Mouse (Mus musculus) c-Kit-negative CD71-positive TER-119-positive erythroid progenitor cells, embryonic 14.5 days (primary cell): Measurements from ENCODE around the gene Ccdc65.
"Not testable (repeated sequence)": the region's sequence is repeated elsewhere in the genome, so short reads cannot be mapped to it uniquely, and the experiment has no call there.

Experiments used
- DNase-seq: peaks from one replicate; pipeline ENCODE4 v3.0.0-alpha.2; 2013; ENCODE audit warnings: low read depth, low spot score

Ccdc65 gene

DNA sequence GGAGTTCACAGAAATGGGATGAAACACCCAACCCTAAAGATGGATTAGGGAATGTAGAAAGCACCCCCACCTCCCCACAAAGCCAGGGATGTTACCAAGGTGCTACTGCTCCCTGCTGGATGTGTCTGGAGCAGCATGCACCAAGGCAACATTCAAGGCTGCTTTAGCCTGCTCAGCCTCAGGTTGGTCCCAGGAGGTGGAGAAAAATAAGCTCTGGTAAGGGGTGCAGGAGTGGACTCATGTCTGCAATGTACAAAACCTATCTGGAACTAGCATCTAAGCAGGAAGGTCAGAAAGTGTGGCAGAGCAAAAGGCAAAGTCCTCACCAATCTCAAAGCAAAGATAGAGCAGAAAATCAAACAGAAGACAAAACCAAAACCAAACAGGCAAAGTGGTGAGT lies 29.9 kb downstream of the Ccdc65 start:
- DNase-seq: no peak

DNA sequence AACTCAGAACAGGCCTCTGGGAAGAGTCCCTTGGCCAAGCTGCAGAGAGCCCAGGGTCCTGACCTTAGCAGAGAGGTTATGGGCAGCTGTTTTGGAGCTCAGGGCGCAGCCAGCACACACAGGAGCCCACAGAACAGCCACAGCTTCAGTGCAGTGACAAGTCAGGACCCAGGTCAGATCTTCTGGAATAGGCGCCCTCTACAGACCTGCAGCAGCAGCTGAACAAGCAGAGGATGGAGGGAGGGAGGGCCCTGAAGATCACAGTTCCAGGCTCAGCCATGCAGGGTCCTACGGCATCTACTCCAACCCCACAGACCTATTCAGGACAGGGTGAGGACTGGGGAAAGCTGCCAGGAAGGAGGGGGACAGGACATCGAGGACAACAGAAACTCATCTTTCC lies 30.8 kb downstream of the Ccdc65 start:
- no peak for DNase-seq

DNA sequence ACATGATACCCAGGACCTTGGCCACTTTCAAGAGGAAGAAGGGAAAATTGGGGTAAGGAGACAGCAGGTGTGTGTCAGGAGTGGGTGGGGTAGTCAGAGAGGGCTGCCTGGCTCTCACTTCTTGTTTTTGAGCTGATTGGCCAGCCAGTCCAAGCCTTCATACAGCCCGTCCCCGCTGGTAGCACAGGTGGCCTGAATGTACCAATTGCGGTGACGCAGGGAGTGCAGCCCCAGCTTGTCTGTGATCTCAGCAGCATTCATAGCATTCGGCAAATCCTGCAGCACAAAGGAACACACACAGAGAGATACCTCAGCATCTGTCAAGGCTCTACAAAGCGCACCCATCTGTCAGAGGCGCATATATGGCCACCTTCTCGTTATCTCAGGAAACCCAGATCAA lies 32.2 kb downstream of the Ccdc65 start:
- DNase-seq: no peak

DNA sequence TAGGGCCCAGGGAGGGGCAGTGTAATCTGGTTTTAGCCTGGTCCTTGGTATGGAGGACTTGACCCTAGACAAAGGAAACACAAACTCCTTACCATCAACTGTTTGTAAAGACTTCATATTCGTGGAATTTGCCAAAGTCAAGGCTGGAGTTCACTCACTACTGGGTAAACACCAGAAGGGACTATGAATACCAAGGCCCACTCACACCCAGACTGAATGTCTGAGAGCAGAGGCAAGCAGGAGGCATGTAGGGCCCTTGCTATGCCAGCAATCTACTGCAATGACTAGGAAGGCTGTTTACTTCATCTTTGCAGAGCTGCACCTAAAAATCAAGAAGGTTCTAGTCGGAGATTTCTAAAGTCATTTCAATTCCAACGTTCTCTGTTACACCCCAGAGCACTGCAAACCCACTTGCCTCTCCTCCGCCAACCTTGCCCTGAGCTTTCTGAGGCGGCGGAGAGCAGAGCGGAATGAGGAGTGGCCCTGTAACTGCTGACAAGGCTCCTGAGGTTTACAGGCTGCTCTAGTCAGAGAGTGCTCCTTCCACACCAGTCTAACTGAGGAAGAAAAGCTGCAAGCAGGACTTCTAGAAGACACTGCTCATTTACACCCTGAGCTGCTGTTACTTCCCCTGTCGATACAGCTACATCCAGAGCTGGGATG lies 34.9 kb downstream of the Ccdc65 start:
- no peak for DNase-seq

DNA sequence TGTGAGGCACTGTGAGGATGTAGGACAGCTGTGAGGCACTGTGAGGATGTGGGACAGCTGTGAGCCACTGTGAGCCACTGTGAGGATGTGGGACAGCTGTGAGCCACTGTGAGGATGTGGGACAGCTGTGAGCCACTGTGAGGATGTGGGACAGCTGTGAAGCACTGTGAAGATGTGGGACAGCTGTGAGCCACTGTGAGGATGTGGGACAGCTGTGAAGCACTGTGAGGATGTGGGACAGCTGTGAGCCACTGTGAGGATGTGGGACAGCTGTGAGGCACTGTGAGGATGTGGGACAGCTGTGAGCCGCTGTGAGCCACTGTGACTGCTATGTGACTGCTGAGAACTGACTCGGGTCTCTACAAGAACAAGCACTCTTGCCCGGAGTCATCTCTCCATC lies 35.9 kb downstream of the Ccdc65 start:
- not testable (repeated sequence) for DNase-seq

DNA sequence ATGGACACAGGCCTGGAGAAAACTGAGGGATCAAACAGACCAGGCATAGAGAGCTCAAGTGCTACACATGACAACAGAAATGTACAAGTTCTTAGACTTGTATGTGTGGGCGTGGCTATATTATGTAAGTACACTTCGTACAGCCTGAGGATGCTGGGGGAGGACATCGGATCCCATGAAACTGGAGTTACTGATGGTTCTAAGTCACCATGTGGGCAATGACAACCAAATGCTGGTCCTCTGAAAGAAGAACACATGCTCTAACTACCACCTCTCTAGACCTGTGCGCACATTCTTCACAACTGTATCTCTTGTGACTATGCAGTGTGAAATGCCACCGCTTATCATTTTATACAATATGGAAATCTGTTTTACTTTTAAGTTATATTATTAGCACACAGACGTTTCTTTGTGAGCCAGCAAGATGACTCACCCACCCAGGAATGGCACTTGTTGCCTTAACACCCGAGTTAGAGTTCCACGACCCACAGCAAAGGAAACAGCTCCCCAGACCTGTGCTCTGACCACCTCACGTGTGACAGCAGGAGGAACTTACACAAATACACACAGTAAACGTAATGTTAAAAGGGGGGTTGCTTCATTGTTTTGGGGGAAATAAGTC lies 38.4 kb downstream of the Ccdc65 start:
- DNase-seq: no peak

- DNase-seq: no peak
Observed at GRCm38 (mm10) chr15:98747296-98747695, 39.3 kb downstream of the Ccdc65 start.

DNA sequence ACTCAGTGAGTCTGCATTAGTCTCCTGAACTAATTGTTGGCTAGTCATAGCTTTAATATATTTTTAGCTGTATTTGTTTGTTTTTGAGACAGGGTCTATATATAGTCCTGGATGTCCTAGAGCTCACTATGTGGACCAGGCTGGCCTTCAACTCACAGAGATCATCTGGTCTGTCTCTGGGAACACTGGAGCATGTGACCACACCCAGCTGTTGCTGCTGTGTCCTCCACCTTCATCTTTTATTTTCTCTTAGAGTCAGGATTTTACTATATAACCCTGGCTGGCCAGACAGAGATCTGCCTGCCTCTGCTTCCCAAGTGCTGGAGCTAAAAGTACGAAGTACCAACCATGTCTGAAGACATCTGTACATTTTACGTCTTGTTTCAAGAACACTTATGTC lies 41.1 kb downstream of the Ccdc65 start:
- DNase-seq: no peak

DNA sequence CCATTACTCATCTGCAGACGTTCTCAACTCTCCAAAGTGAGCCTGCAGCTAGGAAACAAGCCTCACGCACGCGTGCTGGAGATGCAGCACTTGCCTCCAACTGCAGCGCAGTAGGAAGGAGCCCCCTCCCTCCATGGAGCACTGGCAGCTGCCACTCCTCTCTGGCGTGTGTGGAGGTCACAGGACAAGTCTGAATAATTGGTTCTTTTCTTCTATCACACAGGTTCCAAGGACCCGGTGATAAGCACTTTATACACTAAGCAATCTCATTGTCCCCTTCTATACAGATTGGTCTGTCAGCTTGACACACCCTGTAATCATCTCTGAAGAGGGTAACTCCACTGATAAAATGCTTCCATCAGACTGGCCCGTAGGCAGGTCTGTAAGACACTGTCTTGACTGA lies 45.0 kb downstream of the Ccdc65 start:
- DNase-seq: no peak

DNA sequence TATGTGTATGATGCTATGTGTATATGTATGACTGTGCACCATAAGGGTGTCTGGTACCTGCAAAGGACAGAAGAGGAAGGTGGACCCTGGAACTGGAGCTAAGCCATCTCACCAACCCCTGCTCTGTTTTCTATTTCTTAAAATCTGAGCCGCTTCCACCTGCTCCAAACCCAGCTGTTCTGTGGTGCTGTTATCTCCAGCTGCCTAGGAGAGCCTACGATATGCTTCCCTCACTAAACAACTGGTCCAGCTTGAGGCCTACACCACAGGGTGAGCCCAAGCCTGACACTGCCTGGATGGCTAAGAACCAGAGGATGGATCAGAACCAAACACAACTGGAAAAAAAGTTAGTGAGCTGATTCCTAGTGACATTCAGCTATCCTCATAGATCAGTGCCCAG lies 46.1 kb downstream of the Ccdc65 start:
- no peak for DNase-seq

DNA sequence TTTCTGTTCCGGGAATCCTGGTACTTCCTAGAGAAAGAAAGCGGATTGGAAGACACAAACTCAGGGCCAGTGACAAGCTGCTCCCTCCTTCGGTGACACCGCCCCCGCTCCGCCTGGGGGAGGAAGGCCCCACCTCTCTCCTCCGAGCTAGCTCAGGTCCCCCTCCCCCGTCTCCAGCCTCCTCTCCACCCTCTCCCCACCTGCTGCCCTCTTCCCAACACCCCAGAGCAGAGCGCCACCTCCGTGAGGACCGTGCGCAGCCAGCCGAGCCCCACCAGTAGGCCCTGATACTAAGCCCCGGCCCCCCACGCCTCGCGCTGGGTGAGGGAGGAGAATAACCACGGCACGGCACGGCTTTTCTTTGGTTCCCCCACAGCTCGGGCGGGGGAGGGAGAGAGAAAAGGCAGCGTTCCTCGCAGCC lies 54.2 kb downstream of the Ccdc65 start:
- DNase-seq: no peak

- DNase-seq: peak; percentile 39
Observed at GRCm38 (mm10) chr15:98762670-98763529, 54.9 kb downstream of the Ccdc65 start, which contains the start of gene Arf3. Gene Arf3 (minus strand): TSS chr15:98763214.

DNA sequence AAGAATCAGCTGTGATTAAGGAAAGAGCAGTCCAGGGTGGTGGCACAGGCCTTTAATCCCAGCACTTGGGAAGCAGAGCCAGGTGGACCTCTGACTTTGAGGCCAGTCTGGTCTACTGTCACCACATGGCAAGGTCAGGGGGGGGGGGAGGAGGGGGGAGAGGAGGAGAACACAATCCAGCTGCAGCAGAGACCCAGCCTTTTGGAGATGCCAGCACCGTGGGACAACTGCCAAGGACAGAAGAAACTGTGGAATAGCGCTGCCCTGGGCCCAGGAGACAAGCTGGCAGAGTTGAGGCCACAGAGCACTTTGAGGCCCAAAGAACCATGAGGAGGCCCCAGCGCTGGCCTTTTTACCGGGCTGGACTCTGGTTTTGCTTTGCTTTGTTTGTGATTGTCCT lies 57.9 kb downstream of the Ccdc65 start:
- no peak for DNase-seq

- no peak for DNase-seq
Observed at GRCm38 (mm10) chr15:98768259-98768658, 60.3 kb downstream of the Ccdc65 start.

DNA sequence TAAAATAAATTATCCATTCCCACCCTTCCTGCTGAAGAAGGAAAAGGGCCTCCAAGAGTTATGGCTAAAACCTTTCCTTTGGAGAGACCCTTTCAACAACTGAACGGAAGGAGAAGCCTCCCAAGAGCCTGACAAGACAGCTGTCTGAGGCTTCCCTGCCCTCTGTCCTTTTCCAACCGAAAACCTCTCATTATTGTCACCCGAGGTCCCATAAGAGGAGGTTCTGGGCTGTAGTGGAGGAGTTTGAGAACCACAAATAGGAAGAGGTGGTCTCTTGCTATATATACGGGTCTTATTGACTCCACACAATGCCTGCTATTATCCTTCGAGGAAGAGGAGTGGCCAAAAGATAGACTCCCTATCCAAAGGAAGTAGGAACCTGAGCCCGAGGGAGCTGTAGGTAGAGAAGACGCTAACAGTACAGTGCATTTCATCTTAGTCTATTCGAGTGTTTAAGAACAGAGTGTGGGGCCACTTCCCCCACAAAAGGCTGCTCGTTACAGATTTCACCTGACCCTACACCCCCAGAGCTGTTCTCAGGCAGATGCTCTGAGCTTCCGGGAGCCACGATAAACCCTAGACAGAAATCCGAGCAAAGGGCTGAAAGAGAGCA lies 63.9 kb downstream of the Ccdc65 start:
- no peak for DNase-seq

- DNase-seq: no peak
Observed at GRCm38 (mm10) chr15:98772511-98773211, 64.7 kb downstream of the Ccdc65 start.
